Mouse (Mus musculus) lung, postnatal 0 days (tissue): Measurements from ENCODE around the gene Nox3. TPM values are rescaled to one million over a fixed set of nuclear protein-coding genes. Genes with fewer than 3 reads are reported as not detected.

Experiments
- ATAC-seq: fragments of 200-750 bp; cut with Nextera tagmentation; 2 replicates; pipeline ENCODE4 v1.8.0; 2017; ENCODE audit warnings: moderate library complexity
- DNase-seq: peaks from one replicate; pipeline ENCODE4 v3.0.0-alpha.2; 2016; ENCODE audit warnings: low spot score
- H3K27ac ChIP-seq: fragments of 300-500 bp; sonication (generic); 2 replicates; pipeline ENCODE4 v1.5.1; 2014; ENCODE audit warnings: antibody characterized with exemption, mild to moderate bottlenecking, low read length, mixed read lengths
- H3K27me3 ChIP-seq: fragments of 300-500 bp; sonication (generic); replicated peaks from 2 replicates; pipeline ENCODE4 v1.6.1; 2014; ENCODE audit warnings: low read length, mixed read lengths; ENCODE audit not compliant: insufficient read depth
- H3K36me3 ChIP-seq: fragments of 300-500 bp; sonication (generic); 2 replicates; pipeline ENCODE4 v1.6.1; 2014; ENCODE audit warnings: low read length, mixed read lengths; ENCODE audit not compliant: insufficient read depth
- H3K4me1 ChIP-seq: fragments of 300-500 bp; sonication (generic); 2 replicates; pipeline ENCODE4 v1.6.1; 2014; ENCODE audit warnings: antibody characterized with exemption, low read depth, low read length, mixed read lengths; ENCODE audit not compliant: insufficient read depth
- H3K4me2 ChIP-seq: fragments of 300-500 bp; sonication (generic); replicated peaks from 2 replicates; pipeline ENCODE4 v1.6.1; 2014; ENCODE audit warnings: low read depth, mild to moderate bottlenecking, low read length, moderate library complexity, mixed read lengths
- H3K4me3 ChIP-seq: fragments of 300-500 bp; sonication (generic); 2 replicates; pipeline ENCODE4 v1.5.1; 2014; ENCODE audit warnings: low read depth, low read length
- H3K9ac ChIP-seq: fragments of 300-500 bp; sonication (generic); replicated peaks from 2 replicates; pipeline ENCODE4 v1.6.1; 2014; ENCODE audit warnings: low read depth, mild to moderate bottlenecking
- H3K9me3 ChIP-seq: fragments of 300-500 bp; sonication (generic); 2 replicates; pipeline ENCODE4 v1.6.1; 2016; ENCODE audit warnings: low read length, mixed read lengths
- CTCF ChIP-seq: IDR thresholded peaks from 2 replicates; pipeline ENCODE4 v1.5.1; 2016; ENCODE audit warnings: antibody characterized with exemption, mild to moderate bottlenecking
- EP300 ChIP-seq: IDR thresholded peaks from 2 replicates; pipeline ENCODE4 v1.6.1; 2016; ENCODE audit warnings: antibody characterized with exemption, mild to moderate bottlenecking, control low read depth
- WGBS: fragments of 180-500 bp; shearing (Covaris S2); extraction: QIAGEN DNeasy Blood & Tissue Kit; methylation state at CpG from one replicate; pipeline ENCODE4 v1.1.7; 2014; 5-methylcytosine and 5-hydroxymethylcytosine counted together
- polyA plus RNA-seq: library from polyadenylated mRNA; unstranded; fragments of >200 nt; fragmentation: Nextera tagmentation; extraction: Ambion mirVana; gene quantifications from 2 replicates; pipeline ENCODE4 v1.2.1, GENCODE M21; 2015

Nox3 gene
- polyA plus RNA-seq, 1 experiment from 2014 or later, result not detected

DNA sequence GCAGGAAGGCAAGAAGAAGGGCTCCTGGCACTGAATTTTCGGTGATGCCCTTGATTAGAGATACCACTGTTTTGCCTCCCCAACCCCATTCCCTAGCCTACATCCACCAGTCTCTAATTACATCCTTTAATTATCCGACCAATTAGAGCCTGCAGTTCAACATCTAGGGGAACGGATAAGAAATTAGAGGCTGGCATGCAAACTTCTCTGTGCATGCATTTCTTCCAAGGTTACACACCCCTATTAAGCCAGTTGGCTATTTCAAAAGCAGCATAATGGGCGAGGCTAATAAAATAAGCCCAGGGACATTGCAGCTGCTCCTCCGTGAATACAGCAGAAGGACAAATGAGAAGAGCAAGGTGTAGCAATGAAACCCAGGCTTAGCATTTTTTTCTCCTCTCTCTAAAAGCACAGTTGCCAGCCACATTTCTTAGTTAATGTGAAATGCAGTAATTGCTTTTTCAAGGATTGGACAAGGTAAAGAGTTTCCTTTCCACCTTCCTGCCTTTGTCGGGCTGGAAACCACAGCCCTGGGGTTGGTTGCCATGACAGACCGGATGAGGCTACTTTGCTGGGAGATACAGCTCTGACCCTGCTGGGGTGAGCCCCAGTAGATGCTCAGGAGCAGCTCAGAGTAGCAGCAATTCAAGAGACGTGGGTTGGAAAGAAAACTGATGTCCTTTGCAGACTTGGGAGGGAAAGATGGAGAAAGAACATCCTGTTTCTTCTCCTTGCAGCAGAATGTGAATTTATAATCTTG lies 5.4 kb downstream of the Nox3 start:
- H3K4me1 ChIP-seq, result no peaks in the 10 kb centered on the region
- H3K4me3 ChIP-seq, result no peak overlapping the region
- no peak overlapping the region for H3K4me2 ChIP-seq
- H3K27ac ChIP-seq, result no peak overlapping the region
- H3K36me3 ChIP-seq, result no peaks in the 10 kb centered on the region
- DNase-seq (no peak), ATAC-seq (no peak)
- TF ChIP-seq CTCF (no peak), EP300 (no peak)
- 71% methylated on average over 8 of the region's 8 CpGs for WGBS
- H3K9me3 ChIP-seq, result no peaks in the 10 kb centered on the region
- no peak overlapping the region for H3K9ac ChIP-seq
- H3K27me3 ChIP-seq, result no peaks in the 10 kb centered on the region

GRCm38 (mm10) chr17:3683662-3684061 lies 12.4 kb downstream of the Nox3 start:
- Histone ChIP-seq H3K9ac (no peak overlapping the region), H3K27me3 (no peaks in the 10 kb centered on the region), H3K4me2 (no peak overlapping the region), H3K4me1 (no peaks in the 10 kb centered on the region), H3K9me3 (no peaks in the 10 kb centered on the region), H3K27ac (no peak overlapping the region), H3K4me3 (no peak overlapping the region), H3K36me3 (no peaks in the 10 kb centered on the region)
- no peak for DNase-seq
- no peak for TF ChIP-seq CTCF
- TF ChIP-seq EP300, result no peak
- WGBS, result 34% methylated on average over 3 of the region's 3 CpGs
- ATAC-seq, result no peak

GRCm38 (mm10) chr17:3669226-3669625 lies 26.8 kb downstream of the Nox3 start:
- Histone ChIP-seq H3K9me3 (no peaks in the 10 kb centered on the region), H3K4me1 (no peaks in the 10 kb centered on the region), H3K27ac (no peak overlapping the region), H3K4me2 (no peak overlapping the region), H3K9ac (no peak overlapping the region), H3K36me3 (no peaks in the 10 kb centered on the region), H3K27me3 (no peaks in the 10 kb centered on the region), H3K4me3 (no peak overlapping the region)
- 50% methylated on average over 4 of the region's 4 CpGs for WGBS
- DNase-seq, result no peak
- TF ChIP-seq CTCF (no peak), EP300 (no peak)
- no peak for ATAC-seq

GRCm38 (mm10) chr17:3667287-3667686 lies 28.8 kb downstream of the Nox3 start:
- Histone ChIP-seq H3K9me3 (no peaks in the 10 kb centered on the region), H3K4me2 (no peak overlapping the region), H3K4me1 (no peaks in the 10 kb centered on the region), H3K9ac (no peak overlapping the region), H3K4me3 (no peak overlapping the region), H3K36me3 (no peaks in the 10 kb centered on the region), H3K27ac (no peak overlapping the region), H3K27me3 (no peaks in the 10 kb centered on the region)
- 91% methylated on average over 4 of the region's 4 CpGs for WGBS
- no peak for DNase-seq
- no peak for ATAC-seq
- TF ChIP-seq CTCF (no peak), EP300 (no peak)

DNA sequence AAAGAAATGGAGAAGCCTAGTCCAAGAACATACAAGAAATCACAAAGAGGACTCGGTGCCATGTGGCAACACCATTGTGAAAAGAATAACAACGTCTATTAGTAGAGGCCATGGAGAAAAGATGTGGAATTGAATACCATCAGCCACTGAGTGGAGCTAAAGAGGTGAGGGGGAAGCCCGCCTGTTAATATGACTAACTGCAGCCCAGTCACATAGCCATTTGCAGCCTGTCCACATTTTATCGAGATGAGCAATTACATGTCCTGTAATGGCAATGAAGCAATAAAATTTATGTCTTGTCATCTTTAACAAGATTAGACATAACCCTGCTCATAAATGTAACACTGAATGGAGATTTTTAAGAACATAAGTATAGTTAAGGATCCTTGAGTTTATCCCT lies 30.7 kb downstream of the Nox3 start:
- ATAC-seq, result no peak
- Histone ChIP-seq H3K27ac (no peak overlapping the region), H3K27me3 (no peaks in the 10 kb centered on the region)

DNA sequence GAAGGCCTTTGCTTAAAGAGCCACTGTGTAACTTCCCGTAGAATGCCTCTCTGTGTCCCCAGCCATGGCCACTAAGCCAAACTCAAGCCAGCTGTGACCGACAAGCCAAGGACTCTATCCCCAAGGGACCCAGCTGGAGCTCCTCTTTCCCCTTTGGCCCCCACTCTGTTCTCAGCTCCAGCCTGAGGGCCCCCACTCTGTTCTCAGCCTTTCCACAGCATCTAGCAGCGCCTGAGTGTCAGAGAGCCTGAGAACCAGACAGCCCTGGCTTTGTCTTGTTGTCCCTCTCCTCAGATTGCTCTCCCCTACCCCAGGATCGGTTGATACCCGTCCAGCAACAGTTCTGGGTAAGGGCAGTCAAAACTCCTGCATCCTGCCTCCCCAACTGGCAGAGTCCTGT lies 36.6 kb downstream of the Nox3 start:
- ATAC-seq (peak; percentile 50; the same call in 1 of the 2 replicates), DNase-seq (peak; percentile 11)
- Histone ChIP-seq H3K9me3 (no peaks in the 10 kb centered on the region), H3K4me2 (no peak overlapping the region), H3K27me3 (no peaks in the 10 kb centered on the region), H3K36me3 (no peaks in the 10 kb centered on the region), H3K4me1 (no peaks in the 10 kb centered on the region), H3K9ac (no peak overlapping the region), H3K4me3 (no peak overlapping the region), H3K27ac (no peak overlapping the region)
- WGBS, result 64% methylated on average over 5 of the region's 5 CpGs
- TF ChIP-seq EP300, result no peak
- no peak for TF ChIP-seq CTCF

More for the DNA sequence above, 30.7 kb downstream of the Nox3 start:
- TF ChIP-seq EP300 (no peak), CTCF (no peak)
- H3K9ac ChIP-seq, result no peak overlapping the region
- H3K4me1 ChIP-seq, result no peaks in the 10 kb centered on the region
- no peaks in the 10 kb centered on the region for H3K9me3 ChIP-seq
- H3K4me2 ChIP-seq, result no peak overlapping the region
- DNase-seq, result no peak
- no peaks in the 10 kb centered on the region for H3K36me3 ChIP-seq
- WGBS, result 80% methylated on average over 4 of the region's 4 CpGs
- H3K4me3 ChIP-seq, result no peak overlapping the region
